Mouse (Mus musculus) cerebellum, adult 2 months (tissue): ENCODE measurements at regions not wholly inside any gene's neighbourhood (a gene's known extent, or its start where the extent isn't known, plus 50 kb on each side); places are given as distances from the start of the nearest gene placed in this dataset.

Source experiments
- CTCF ChIP-seq: fragments of 200-500 bp; IDR thresholded peaks from 2 replicates; pipeline ENCODE4 v1.5.1; 2011; ENCODE audit warnings: low read depth, mild to moderate bottlenecking, control low read depth, low read length, moderate library complexity, borderline replicate concordance; ENCODE audit not compliant: insufficient read depth
- POLR2A ChIP-seq: fragments of 200-500 bp; IDR thresholded peaks from 2 replicates; pipeline ENCODE4 v1.6.1; 2011; ENCODE audit warnings: low read length, control low read depth, borderline replicate concordance; ENCODE audit not compliant: insufficient read depth

- TF ChIP-seq CTCF (no peak), POLR2A (no peak)
Observed at GRCm38 (mm10) chr15:61718486-61718885, 795.7 kb upstream of the A1bg start.
